Mouse (Mus musculus): ENCODE measurements at regions not wholly inside any gene's neighbourhood (a gene's known extent, or its start where the extent isn't known, plus 50 kb on each side); places are given as distances from the start of the nearest gene placed in this dataset.

DNA sequence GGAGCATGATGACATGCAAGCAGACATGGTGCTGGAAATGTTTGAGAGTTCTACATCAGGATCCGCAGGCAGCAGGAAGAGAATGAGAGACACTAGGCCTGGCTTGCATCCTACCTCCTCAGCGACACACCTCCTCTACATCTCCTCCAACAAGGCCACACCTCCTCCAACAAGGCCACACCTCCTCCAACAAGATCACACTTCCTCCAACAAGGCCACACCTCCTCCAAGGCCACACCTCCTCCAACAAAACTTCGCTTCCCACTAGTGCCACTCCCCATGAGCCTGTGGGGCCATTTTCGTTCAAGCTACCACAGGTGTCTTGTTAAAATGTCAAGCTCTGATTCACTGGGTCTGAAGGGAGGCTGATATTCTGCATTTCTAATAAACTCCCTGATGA, 226.5 kb downstream of the Xxylt1 start:
- TF ChIP-seq CTCF (IDR thresholded peaks at IDR 0.05; ENCODE audit: low read depth) (no peak), EP300 (IDR thresholded peaks at IDR 0.05; ENCODE audit: low read depth) (no peak)

Measured in liver, postnatal 0 days (tissue).